Mouse (Mus musculus): Measurements from ENCODE around the gene Snx32.

Snx32 gene

GRCm38 (mm10) chr19:5480016-5480415 lies 30.3 kb downstream of the Snx32 start:
- no peak for DNase-seq

GRCm38 (mm10) chr19:5477668-5478300 lies 32.6 kb downstream of the Snx32 start:
- no peak for DNase-seq

GRCm38 (mm10) chr19:5477004-5477667 lies 33.2 kb downstream of the Snx32 start:
- DNase-seq = no peak

GRCm38 (mm10) chr19:5475069-5475714 lies 35.1 kb downstream of the Snx32 start:
- DNase-seq = no peak

- peak; percentile 53 for DNase-seq
Observed at GRCm38 (mm10) chr19:5474281-5475068, 35.9 kb downstream of the Snx32 start.

GRCm38 (mm10) chr19:5473720-5474119 lies 36.6 kb downstream of the Snx32 start, which contains the start of gene Efemp2:
Gene Efemp2, plus strand, starts transcription at chr19:5473954.
- DNase-seq = peak; percentile 89

- no peak for DNase-seq
Observed at GRCm38 (mm10) chr19:5472857-5473256, 37.5 kb downstream of the Snx32 start.

GRCm38 (mm10) chr19:5471846-5472245 lies 38.5 kb downstream of the Snx32 start:
- DNase-seq = no peak

GRCm38 (mm10) chr19:5468374-5468773 lies 42.0 kb downstream of the Snx32 start, which contains the start of gene Ctsw:
Gene Ctsw, minus strand, starts transcription at chr19:5468507.
- no peak for DNase-seq

GRCm38 (mm10) chr19:5466916-5467500 lies 43.3 kb downstream of the Snx32 start:
- DNase-seq = no peak

GRCm38 (mm10) chr19:5465037-5465436 lies 45.3 kb downstream of the Snx32 start:
- no peak for DNase-seq

GRCm38 (mm10) chr19:5463791-5464562 lies 46.4 kb downstream of the Snx32 start:
- peak; percentile 73 for DNase-seq

- no peak for DNase-seq
Observed at GRCm38 (mm10) chr19:5463212-5463611, 47.1 kb downstream of the Snx32 start.

- DNase-seq = no peak
Observed at GRCm38 (mm10) chr19:5461411-5461810, 48.9 kb downstream of the Snx32 start.

- peak; percentile 87 for DNase-seq
Observed at GRCm38 (mm10) chr19:5460465-5460911, 49.9 kb downstream of the Snx32 start, which contains the start of gene Fibp. Gene Fibp, plus strand, starts transcription at chr19:5460615.

GRCm38 (mm10) chr19:5459896-5460295 lies 50.4 kb downstream of the Snx32 start:
- DNase-seq = no peak

GRCm38 (mm10) chr19:5459019-5459418 lies 51.3 kb downstream of the Snx32 start:
- DNase-seq = no peak

GRCm38 (mm10) chr19:5457746-5458442 lies 52.4 kb downstream of the Snx32 start, which contains the start of gene Ccdc85b:
Gene Ccdc85b, minus strand, starts transcription at chr19:5457894.
- DNase-seq = peak; percentile 50

- peak; percentile 96 for DNase-seq
Observed at GRCm38 (mm10) chr19:5456922-5457745, 53.2 kb downstream of the Snx32 start.

Data from lung, postnatal 14 days (tissue).